Mouse (Mus musculus): ENCODE data around the gene Natd1.

- TF ChIP-seq POLR2A (IDR thresholded peaks at IDR 0.05; ENCODE audit: extremely low read depth, insufficient read depth, low read length) (no peak), CTCF (IDR thresholded peaks at IDR 0.05; ENCODE audit: low read depth, low read length) (no peak)
These were observed 5.5 kb upstream of the Natd1 start for GRCm38 (mm10) chr11:60920021-60920420.

Measured in liver, adult 2 months (tissue).